Mouse (Mus musculus): ENCODE measurements around the gene Akap14.

- no peak for TF ChIP-seq CTCF (IDR thresholded peaks at IDR 0.05; ENCODE audit: low read depth, low read length)
- no peak for TF ChIP-seq POLR2A (IDR thresholded peaks at IDR 0.05; ENCODE audit: borderline replicate concordance, low read depth, low read length)
These were observed 41.8 kb downstream of the Akap14 start, which contains the start of gene Nkap for GRCm38 (mm10) chrX:37126671-37127358.
